ENCODE assay signal across 20 mouse cellular contexts in the genomic region with DNA sequence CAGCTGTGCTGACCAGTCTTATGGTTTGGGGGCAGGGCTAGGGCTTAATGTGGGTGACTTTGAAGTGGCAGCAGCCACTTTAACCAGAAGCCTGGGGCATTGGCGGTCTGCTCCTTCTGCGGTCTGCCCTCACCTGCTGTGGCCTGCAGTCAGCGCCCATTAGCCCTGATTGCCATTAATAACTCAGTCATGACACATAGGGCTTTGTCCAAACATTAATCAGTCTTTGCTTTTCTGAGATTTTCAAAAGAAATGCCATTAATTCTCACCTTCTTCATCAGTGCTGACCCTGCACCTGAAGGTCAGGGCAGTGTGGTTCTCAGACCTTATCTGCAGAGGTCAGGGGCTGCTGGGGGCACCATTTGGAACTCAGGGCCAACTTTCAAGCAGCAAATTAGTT.
"Had no signal": no experiment of that assay in that cellular context is flagged by ENCODE, and none has a peak within 500 bp of the region (broad histone marks: within the 10 kb centered on the region; RNA-seq: fewer than 3 reads in every experiment).

No protein-coding gene starts in this region.

- H3K4me3 ChIP-seq: kidney, embryonic 15.5 days; limb, embryonic 12.5 days; limb, embryonic 15.5 days; megakaryocyte, embryonic 14.5 days; midbrain, embryonic 10.5 days; midbrain, embryonic 13.5 days; neural tube, embryonic 12.5 days; neural tube, embryonic 15.5 days had no signal

- DNase-seq: kidney, adult 11 months; kidney, adult 8-10 months; kidney, postnatal 10 days; kidney, postnatal 36 days; layer of hippocampus, postnatal 36 days; liver, postnatal 0 days; lung, embryonic 14.5 days; lung, postnatal 36 days; thymus, postnatal 25 days had no signal

- H3K4me1 ChIP-seq: limb, embryonic 12.5 days; limb, embryonic 15.5 days; megakaryocyte, embryonic 14.5 days; neural tube, embryonic 12.5 days had no signal

- H3K9ac ChIP-seq: kidney, embryonic 15.5 days; limb, embryonic 12.5 days; limb, embryonic 15.5 days; liver, embryonic 14.5 days; liver, postnatal 0 days; lung, embryonic 14.5 days; midbrain, embryonic 13.5 days; neural tube, embryonic 12.5 days; neural tube, embryonic 15.5 days had no signal

- H3K36me3 ChIP-seq: kidney, embryonic 15.5 days; limb, embryonic 12.5 days; limb, embryonic 15.5 days; midbrain, embryonic 10.5 days; midbrain, embryonic 13.5 days; neural tube, embryonic 12.5 days; neural tube, embryonic 15.5 days had no signal

- H3K4me2 ChIP-seq: kidney, embryonic 15.5 days; limb, embryonic 12.5 days; limb, embryonic 15.5 days; liver, embryonic 11.5 days; lung, embryonic 14.5 days; midbrain, embryonic 13.5 days; neural tube, embryonic 12.5 days; neural tube, embryonic 15.5 days had no signal

- H3K27me3 ChIP-seq: kidney, embryonic 15.5 days; limb, embryonic 12.5 days; limb, embryonic 15.5 days; megakaryocyte, embryonic 14.5 days; neural tube, embryonic 12.5 days; neural tube, embryonic 15.5 days had no signal

- H3K27ac ChIP-seq: kidney, embryonic 15.5 days; limb, embryonic 12.5 days; limb, embryonic 15.5 days; liver, embryonic 14.5 days; midbrain, embryonic 10.5 days; midbrain, embryonic 13.5 days; neural tube, embryonic 12.5 days; neural tube, embryonic 15.5 days had no signal

- H3K9me3 ChIP-seq: kidney, embryonic 15.5 days; limb, embryonic 12.5 days; limb, embryonic 15.5 days; midbrain, embryonic 10.5 days; midbrain, embryonic 13.5 days; neural tube, embryonic 12.5 days; neural tube, embryonic 15.5 days had no signal

- ATAC-seq: liver, postnatal 0 days; lung, postnatal 0 days; midbrain, embryonic 13.5 days had no signal
